Mouse (Mus musculus) lung, postnatal 25 days (tissue): ENCODE measurements around the gene Dnmbp.

Source experiments
- DNase-seq: peaks from one replicate; pipeline ENCODE4 v3.0.0; 2022; ENCODE audit warnings: low spot score

Dnmbp gene

GRCm38 (mm10) chr19:43906492-43906891, 33.5 kb downstream of the Dnmbp start:
- no peak for DNase-seq

GRCm38 (mm10) chr19:43905985-43906384, 34.0 kb downstream of the Dnmbp start:
- peak; percentile 64 for DNase-seq

- no peak for DNase-seq
Observed at GRCm38 (mm10) chr19:43905136-43905535, 34.9 kb downstream of the Dnmbp start.

- no peak for DNase-seq
Observed at GRCm38 (mm10) chr19:43904327-43904726, 35.7 kb downstream of the Dnmbp start.

GRCm38 (mm10) chr19:43902887-43903286, 37.1 kb downstream of the Dnmbp start:
- DNase-seq: no peak

- DNase-seq: no peak
Observed at GRCm38 (mm10) chr19:43900690-43901089, 39.3 kb downstream of the Dnmbp start.

GRCm38 (mm10) chr19:43898547-43898946, 41.4 kb downstream of the Dnmbp start:
- DNase-seq: no peak

- DNase-seq: no peak
Observed at GRCm38 (mm10) chr19:43896441-43896840, 43.5 kb downstream of the Dnmbp start.

- no peak for DNase-seq
Observed at GRCm38 (mm10) chr19:43895951-43896350, 44.0 kb downstream of the Dnmbp start.

GRCm38 (mm10) chr19:43894821-43895220, 45.2 kb downstream of the Dnmbp start:
- no peak for DNase-seq

- DNase-seq: no peak
Observed at GRCm38 (mm10) chr19:43894070-43894469, 45.9 kb downstream of the Dnmbp start.

- peak; percentile 43 for DNase-seq
Observed at GRCm38 (mm10) chr19:43890487-43890886, 49.5 kb downstream of the Dnmbp start.

- no peak for DNase-seq
Observed at GRCm38 (mm10) chr19:43887725-43888124, 52.3 kb downstream of the Dnmbp start.

GRCm38 (mm10) chr19:43887242-43887641, 52.7 kb downstream of the Dnmbp start:
- DNase-seq: no peak

GRCm38 (mm10) chr19:43886371-43887099, 53.5 kb downstream of the Dnmbp start:
- DNase-seq: peak; percentile 31

- no peak for DNase-seq
Observed at GRCm38 (mm10) chr19:43884668-43885498, 55.1 kb downstream of the Dnmbp start.

GRCm38 (mm10) chr19:43882895-43883573, 57.0 kb downstream of the Dnmbp start:
- no peak for DNase-seq

GRCm38 (mm10) chr19:43881615-43882014, 58.4 kb downstream of the Dnmbp start:
- no peak for DNase-seq

GRCm38 (mm10) chr19:43880420-43880819, 59.6 kb downstream of the Dnmbp start:
- DNase-seq: no peak

GRCm38 (mm10) chr19:43879401-43880212, 60.4 kb downstream of the Dnmbp start:
- peak; percentile 38 for DNase-seq
